Mouse (Mus musculus) olfactory bulb, adult 2 months (tissue): Measurements from ENCODE around the gene Kmt5b. TPM values are rescaled to one million over a fixed set of nuclear protein-coding genes. Genes with fewer than 3 reads are reported as not detected.

Experiments used
- H3K27ac ChIP-seq: fragments of 200-500 bp; 2 replicates; pipeline ENCODE4 v1.5.1; 2012; ENCODE audit warnings: low read depth, low read length; ENCODE audit not compliant: insufficient read depth
- H3K4me1 ChIP-seq: fragments of 200-500 bp; 2 replicates; pipeline ENCODE4 v1.6.1; 2012; ENCODE audit warnings: low read length; ENCODE audit not compliant: control insufficient read depth, insufficient read depth
- H3K4me3 ChIP-seq: fragments of 200-500 bp; 2 replicates; pipeline ENCODE4 v1.5.1; 2012; ENCODE audit warnings: mild to moderate bottlenecking, low read depth, low read length, moderate library complexity; ENCODE audit not compliant: insufficient read depth
- CTCF ChIP-seq: fragments of 200-500 bp; IDR thresholded peaks from 2 replicates; pipeline ENCODE4 v1.5.1; 2012; ENCODE audit warnings: low read depth, mild to moderate bottlenecking, low read length, moderate library complexity; ENCODE audit not compliant: insufficient read depth
- POLR2A ChIP-seq: fragments of 200-500 bp; IDR thresholded peaks from 2 replicates; pipeline ENCODE4 v1.6.1; 2012; ENCODE audit warnings: mild to moderate bottlenecking, low read depth, low read length, moderate library complexity; ENCODE audit not compliant: insufficient read depth
- WGBS: fragments of 180-500 bp; shearing (Covaris S2); methylation state at CpG from one replicate; pipeline ENCODE4 v1.1.7; 2018; 5-methylcytosine and 5-hydroxymethylcytosine counted together
- polyA plus RNA-seq: library from polyadenylated mRNA; stranded (reverse); fragments of >200 nt; gene quantifications from 2 replicates; pipeline ENCODE4 v1.2.4, GENCODE M21; 2012; ENCODE audit warnings: low replicate concordance; ENCODE audit not compliant: missing spikeins, insufficient read depth, insufficient read length

Gene Kmt5b
- polyA plus RNA-seq, 1 experiment, result 90.0 TPM

- H3K4me1 ChIP-seq, result peaks cover 7% of the 10 kb centered on the region
- H3K27ac ChIP-seq, result no peak overlapping the region
- no peak overlapping the region for H3K4me3 ChIP-seq
- WGBS, result 89% methylated on average over 10 of the region's 10 CpGs
- no peak for TF ChIP-seq CTCF
- TF ChIP-seq POLR2A, result no peak
Measured at GRCm38 (mm10) chr19:3810536-3811233, 43.5 kb downstream of the Kmt5b start.

- Histone ChIP-seq H3K4me3 (no peak overlapping the region), H3K4me1 (peaks cover 7% of the 10 kb centered on the region), H3K27ac (no peak overlapping the region)
- 83% methylated on average over 10 of the region's 10 CpGs for WGBS
- TF ChIP-seq CTCF (no peak), POLR2A (no peak)
Measured at GRCm38 (mm10) chr19:3814461-3814860, 47.2 kb downstream of the Kmt5b start.

GRCm38 (mm10) chr19:3815824-3816223 lies 48.6 kb downstream of the Kmt5b start:
- Histone ChIP-seq H3K4me1 (peaks cover 7% of the 10 kb centered on the region), H3K27ac (no peak overlapping the region), H3K4me3 (no peak overlapping the region)
- WGBS, result 72% methylated on average over 12 of the region's 12 CpGs
- TF ChIP-seq CTCF (no peak), POLR2A (no peak)

- Histone ChIP-seq H3K4me1 (peaks cover 7% of the 10 kb centered on the region), H3K4me3 (no peak overlapping the region), H3K27ac (no peak overlapping the region)
- no peak for TF ChIP-seq CTCF
- no peak for TF ChIP-seq POLR2A
- 49% methylated on average over 2 of the region's 2 CpGs for WGBS
Measured at GRCm38 (mm10) chr19:3819080-3819479, 51.9 kb downstream of the Kmt5b start.

- WGBS, result 86% methylated on average over 2 of the region's 2 CpGs
Measured at GRCm38 (mm10) chr19:3819899-3820444, 52.8 kb downstream of the Kmt5b start.

GRCm38 (mm10) chr19:3825044-3825443 lies 57.8 kb downstream of the Kmt5b start:
- no peak overlapping the region for H3K4me3 ChIP-seq
- H3K27ac ChIP-seq, result no peak overlapping the region
- TF ChIP-seq POLR2A (no peak), CTCF (no peak)
- H3K4me1 ChIP-seq, result no peaks in the 10 kb centered on the region

More at GRCm38 (mm10) chr19:3819899-3820444, 52.8 kb downstream of the Kmt5b start:
- TF ChIP-seq CTCF, result no peak
- TF ChIP-seq POLR2A, result no peak
- no peak overlapping the region for H3K4me3 ChIP-seq
- peaks cover 3% of the 10 kb centered on the region for H3K4me1 ChIP-seq
- no peak overlapping the region for H3K27ac ChIP-seq

- Histone ChIP-seq H3K4me3 (no peak overlapping the region), H3K27ac (no peak overlapping the region), H3K4me1 (peaks cover 4% of the 10 kb centered on the region; the same call in 1 of the 2 replicates)
- 87% methylated on average over 3 of the region's 3 CpGs for WGBS
- no peak for TF ChIP-seq POLR2A
- TF ChIP-seq CTCF, result no peak
Measured at GRCm38 (mm10) chr19:3829863-3830262, 62.6 kb downstream of the Kmt5b start.

GRCm38 (mm10) chr19:3831716-3832115 lies 64.5 kb downstream of the Kmt5b start:
- 87% methylated on average over 8 of the region's 8 CpGs for WGBS
- H3K4me3 ChIP-seq, result no peak overlapping the region
- no peak overlapping the region for H3K27ac ChIP-seq
- TF ChIP-seq POLR2A (no peak), CTCF (no peak)
- H3K4me1 ChIP-seq, result peaks cover 4% of the 10 kb centered on the region; the same call in 1 of the 2 replicates

- Histone ChIP-seq H3K27ac (no peak overlapping the region), H3K4me1 (peaks cover 4% of the 10 kb centered on the region; the same call in 1 of the 2 replicates), H3K4me3 (no peak overlapping the region)
- 43% methylated on average over 4 of the region's 4 CpGs for WGBS
- TF ChIP-seq CTCF, result no peak
- no peak for TF ChIP-seq POLR2A
Measured at GRCm38 (mm10) chr19:3832851-3833353, 65.7 kb downstream of the Kmt5b start.

- 94% methylated on average over 7 of the region's 7 CpGs for WGBS
- Histone ChIP-seq H3K27ac (no peak overlapping the region), H3K4me3 (no peak overlapping the region), H3K4me1 (peaks cover 4% of the 10 kb centered on the region; the same call in 1 of the 2 replicates)
- TF ChIP-seq CTCF, result no peak
- no peak for TF ChIP-seq POLR2A
Measured at GRCm38 (mm10) chr19:3834301-3834700, 67.1 kb downstream of the Kmt5b start.
